27 mouse cellular contexts compared by ENCODE assay signal in the genomic region with DNA sequence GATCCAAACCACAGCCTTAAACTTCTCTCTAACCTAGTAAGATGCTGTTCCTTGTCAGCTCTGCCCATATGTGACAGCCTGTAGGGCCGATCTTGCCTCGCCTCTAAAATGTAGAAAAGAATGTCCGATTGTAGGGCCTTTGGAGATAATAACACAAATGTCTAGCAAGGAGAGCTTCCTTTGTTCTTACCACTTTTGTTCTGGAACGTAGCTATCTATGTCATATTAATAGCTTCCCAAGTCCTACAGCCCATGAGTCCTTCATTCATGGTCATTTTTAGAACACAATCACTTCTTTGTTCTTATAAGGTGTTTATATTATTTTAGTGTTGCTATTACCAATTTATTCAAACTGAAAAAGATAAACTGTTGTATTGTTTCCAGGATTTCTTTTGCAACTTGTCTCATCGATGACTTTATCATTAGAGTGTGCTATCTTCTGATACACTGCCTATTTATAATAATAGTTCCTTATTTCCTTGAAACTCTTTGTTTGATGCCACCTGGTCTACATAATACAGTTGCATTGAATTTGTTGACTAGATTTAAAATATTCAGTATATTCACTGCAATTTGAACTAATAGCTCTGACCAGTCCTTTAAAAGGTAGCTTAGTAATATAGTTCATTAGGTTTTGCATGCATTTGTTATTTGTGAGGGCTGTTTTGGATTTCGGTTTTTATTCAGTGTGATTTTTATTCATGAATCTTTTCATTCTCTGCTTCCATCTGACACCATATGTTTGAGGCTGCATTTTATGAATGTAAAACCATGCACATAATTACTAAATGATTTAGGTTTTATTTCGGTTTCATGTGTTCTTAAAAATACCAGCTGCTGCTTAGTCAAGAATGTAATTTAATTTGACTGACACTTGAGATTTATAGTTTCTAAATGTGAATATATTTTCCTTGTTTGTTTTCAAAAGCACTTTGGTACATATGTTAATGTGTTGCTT. TPM values are rescaled to one million over a fixed set of nuclear protein-coding genes. Genes with fewer than 3 reads are reported as not detected.
DNase-seq lines count a peak whose midpoint lies in the region; ATAC-seq lines count a peak whose summit lies in the region.
"Had no signal": no experiment of that assay in that cellular context is flagged by ENCODE, and none has a peak within 500 bp of the region (broad histone marks: within the 10 kb centered on the region; RNA-seq: fewer than 3 reads in every experiment).

No protein-coding gene starts in this region.

- WGBS in forebrain, embryonic 15.5 days, result 44% methylated on average over 7 of the region's 7 CpGs
- 93% methylated on average over 7 of the region's 7 CpGs for WGBS in forebrain, embryonic 10.5 days
- 47% methylated on average over 7 of the region's 7 CpGs for WGBS in heart, embryonic 13.5 days

- H3K27ac ChIP-seq in forebrain, embryonic 15.5 days (replicated peaks), result peak overlapping the region; percentile 79
- no peak overlapping the region for H3K27ac ChIP-seq in forebrain, embryonic 10.5 days
- peak overlapping the region; percentile 81 for H3K27ac ChIP-seq in heart, embryonic 13.5 days (replicated peaks)
- H3K27ac ChIP-seq: gastrocnemius, adult 2 months; hindbrain, embryonic 13.5 days; liver, embryonic 12.5 days; midbrain, embryonic 12.5 days; neural tube, embryonic 12.5 days had no signal

- no peak overlapping the region for H3K4me3 ChIP-seq in forebrain, embryonic 15.5 days
- H3K4me3 ChIP-seq in forebrain, embryonic 10.5 days, result no peak overlapping the region
- no peak overlapping the region for H3K4me3 ChIP-seq in heart, embryonic 13.5 days
- H3K4me3 ChIP-seq: erythroblast, embryonic 14.5 days; gastrocnemius, adult 2 months; hindbrain, embryonic 13.5 days; liver, embryonic 12.5 days; megakaryocyte, embryonic 14.5 days; midbrain, embryonic 12.5 days; myocyte; neural tube, embryonic 12.5 days had no signal

- H3K9me3 ChIP-seq in forebrain, embryonic 15.5 days, result no peaks in the 10 kb centered on the region
- H3K9me3 ChIP-seq in forebrain, embryonic 10.5 days, result peaks cover 7% of the 10 kb centered on the region; the same call in 1 of the 2 replicates
- peaks cover 2% of the 10 kb centered on the region; the same call in 1 of the 2 replicates for H3K9me3 ChIP-seq in heart, embryonic 13.5 days
- H3K9me3 ChIP-seq: hindbrain, embryonic 13.5 days; liver, embryonic 12.5 days; midbrain, embryonic 12.5 days; neural tube, embryonic 12.5 days had no signal

- no peaks in the 10 kb centered on the region for H3K27me3 ChIP-seq in forebrain, embryonic 15.5 days
- H3K27me3 ChIP-seq in forebrain, embryonic 10.5 days (ENCODE audit: poor library complexity, severe bottlenecking), result no peaks in the 10 kb centered on the region
- H3K27me3 ChIP-seq in heart, embryonic 13.5 days (replicated peaks), result no peaks in the 10 kb centered on the region
- H3K27me3 ChIP-seq: hindbrain, embryonic 13.5 days; liver, embryonic 12.5 days; megakaryocyte, embryonic 14.5 days; midbrain, embryonic 12.5 days; neural tube, embryonic 12.5 days had no signal

- H3K36me3 ChIP-seq in forebrain, embryonic 15.5 days, result no peaks in the 10 kb centered on the region
- no peaks in the 10 kb centered on the region for H3K36me3 ChIP-seq in forebrain, embryonic 10.5 days (replicated peaks)
- no peaks in the 10 kb centered on the region for H3K36me3 ChIP-seq in heart, embryonic 13.5 days
- H3K36me3 ChIP-seq: hindbrain, embryonic 13.5 days; liver, embryonic 12.5 days; midbrain, embryonic 12.5 days; neural tube, embryonic 12.5 days had no signal

- intact Hi-C loops in heart, postnatal 36 days (cut with DNase I), result no loop called here

- H3K4me1 ChIP-seq in forebrain, embryonic 15.5 days, result peaks cover 20% of the 10 kb centered on the region
- no peaks in the 10 kb centered on the region for H3K4me1 ChIP-seq in forebrain, embryonic 10.5 days
- H3K4me1 ChIP-seq in heart, embryonic 13.5 days, result peaks cover 20% of the 10 kb centered on the region
- H3K4me1 ChIP-seq: hindbrain, embryonic 13.5 days; liver, embryonic 12.5 days; neural tube, embryonic 12.5 days had no signal

- DNase-seq in forebrain, embryonic 10.5 days (ENCODE audit: extremely low spot score, low spot score), result no peak
- no peak for DNase-seq in heart, postnatal 36 days
- peak; percentile 4 for DNase-seq in retina, postnatal 1 day
- no peak for DNase-seq in retina, embryonic 14.5 days (ENCODE audit: low spot score)
- DNase-seq in lung, postnatal 36 days, result no peak
- DNase-seq: adrenal gland, postnatal 25 days; gastrocnemius, adult 2 months; gastrocnemius, postnatal 36 days; kidney, adult 9 months; kidney, postnatal 10 days; layer of hippocampus, postnatal 36 days; left cerebral cortex, postnatal 4 days; liver, postnatal 0 days; lung, postnatal 4 days; thymus, adult 2 months; thymus, postnatal 36 days had no signal

- H3K4me2 ChIP-seq in forebrain, embryonic 15.5 days (replicated peaks), result no peak overlapping the region
- peak overlapping the region; percentile 30 for H3K4me2 ChIP-seq in heart, embryonic 13.5 days
- H3K4me2 ChIP-seq: hindbrain, embryonic 13.5 days; liver, embryonic 12.5 days; midbrain, embryonic 12.5 days; neural tube, embryonic 12.5 days had no signal

- ATAC-seq in forebrain, embryonic 15.5 days (replicated peaks), result peak; percentile 86
- ATAC-seq in heart, embryonic 13.5 days (ENCODE audit: extremely low read depth, insufficient number of reproducible peaks, low FRiP score, low TSS enrichment), result no peak
- ATAC-seq: CD4-positive, CD25-positive, alpha-beta regulatory T cell, adult 4 months; intestine, embryonic 16.5 days; liver, embryonic 12.5 days; liver, postnatal 0 days had no signal

- H3K9ac ChIP-seq in forebrain, embryonic 15.5 days (replicated peaks), result no peak overlapping the region
- no peak overlapping the region for H3K9ac ChIP-seq in heart, embryonic 13.5 days
- H3K9ac ChIP-seq: hindbrain, embryonic 13.5 days; liver, embryonic 12.5 days; liver, postnatal 0 days; midbrain, embryonic 12.5 days; neural tube, embryonic 12.5 days had no signal

RNA-seq across cellular contexts. Expression of a gene that starts 53.4 kb away (rescaled TPM):
- 82.0 and 86.1 TPM in 2 replicates for polyA plus RNA-seq in forebrain, embryonic 15.5 days (2015; fragmentation: Nextera tagmentation; extraction: Ambion mirVana)
- 39.0 and 42.8 TPM in 2 replicates for polyA plus RNA-seq in forebrain, embryonic 10.5 days (2016; fragmentation: Nextera tagmentation; extraction: Ambion mirVana)
- 56.2 and 63.3 TPM in 2 replicates for polyA plus RNA-seq in heart, embryonic 13.5 days (2015; fragmentation: Nextera tagmentation; extraction: Ambion mirVana)
- 10 to 100 TPM; 68.1 to 77.6 TPM for total RNA-seq in heart, postnatal 36 days (2021)
- polyA plus RNA-seq: erythroblast, embryonic 14.5 days had no signal

RNA-seq across cellular contexts. Expression of a gene that starts 58.6 kb away (rescaled TPM):
- polyA plus RNA-seq in forebrain, embryonic 15.5 days (2015; fragmentation: Nextera tagmentation; extraction: Ambion mirVana), result 549 and 593 TPM in 2 replicates
- 161 and 167 TPM in 2 replicates for polyA plus RNA-seq in forebrain, embryonic 10.5 days (2016; fragmentation: Nextera tagmentation; extraction: Ambion mirVana)
- polyA plus RNA-seq in heart, embryonic 13.5 days (2015; fragmentation: Nextera tagmentation; extraction: Ambion mirVana), result 48.4 and 53.3 TPM in 2 replicates
- 10 to 100 TPM; 34.6 to 34.9 TPM for total RNA-seq in heart, postnatal 36 days (2021)
